Mouse (Mus musculus) macrophage (primary cell): ENCODE data around the gene Supt5. TPM values are rescaled to one million over a fixed set of nuclear protein-coding genes. Genes with fewer than 3 reads are reported as not detected.
A peak's percentile ranks its signal among the peaks of the same experiment; 100 is the strongest.

Experiments used
- H3K27ac ChIP-seq: fragments of 350-480 bp; formaldehyde crosslinking; 2 replicates; pipeline ENCODE4 v1.9.0; 2021
- H3K36me3 ChIP-seq: fragments of 350-480 bp; formaldehyde crosslinking; 2 replicates; pipeline ENCODE4 v1.9.0; 2021; ENCODE audit errors: inconsistent target
- H3K4me3 ChIP-seq: fragments of 350-480 bp; formaldehyde crosslinking; 2 replicates; pipeline ENCODE4 v1.9.0; 2021; ENCODE audit errors: inconsistent target
- H3K79me2 ChIP-seq: fragments of 350-480 bp; formaldehyde crosslinking; 2 replicates; pipeline ENCODE4 v1.9.0; 2021; ENCODE audit errors: inconsistent target
- WGBS: methylation state at CpG from one replicate; pipeline ENCODE4 v1.1.7; 2026; ENCODE audit warnings: inconsistent platforms; ENCODE audit not compliant: missing documents; 5-methylcytosine and 5-hydroxymethylcytosine counted together
- polyA plus RNA-seq: library from polyadenylated mRNA; stranded (reverse); fragments of 250-400 nt; gene quantifications from 3 replicates; pipeline ENCODE4 v1.2.4, GENCODE M21; 2018; ENCODE audit warnings: inconsistent platforms

Gene Supt5
- polyA plus RNA-seq, 1 experiment from 2014 or later = 112 TPM

DNA sequence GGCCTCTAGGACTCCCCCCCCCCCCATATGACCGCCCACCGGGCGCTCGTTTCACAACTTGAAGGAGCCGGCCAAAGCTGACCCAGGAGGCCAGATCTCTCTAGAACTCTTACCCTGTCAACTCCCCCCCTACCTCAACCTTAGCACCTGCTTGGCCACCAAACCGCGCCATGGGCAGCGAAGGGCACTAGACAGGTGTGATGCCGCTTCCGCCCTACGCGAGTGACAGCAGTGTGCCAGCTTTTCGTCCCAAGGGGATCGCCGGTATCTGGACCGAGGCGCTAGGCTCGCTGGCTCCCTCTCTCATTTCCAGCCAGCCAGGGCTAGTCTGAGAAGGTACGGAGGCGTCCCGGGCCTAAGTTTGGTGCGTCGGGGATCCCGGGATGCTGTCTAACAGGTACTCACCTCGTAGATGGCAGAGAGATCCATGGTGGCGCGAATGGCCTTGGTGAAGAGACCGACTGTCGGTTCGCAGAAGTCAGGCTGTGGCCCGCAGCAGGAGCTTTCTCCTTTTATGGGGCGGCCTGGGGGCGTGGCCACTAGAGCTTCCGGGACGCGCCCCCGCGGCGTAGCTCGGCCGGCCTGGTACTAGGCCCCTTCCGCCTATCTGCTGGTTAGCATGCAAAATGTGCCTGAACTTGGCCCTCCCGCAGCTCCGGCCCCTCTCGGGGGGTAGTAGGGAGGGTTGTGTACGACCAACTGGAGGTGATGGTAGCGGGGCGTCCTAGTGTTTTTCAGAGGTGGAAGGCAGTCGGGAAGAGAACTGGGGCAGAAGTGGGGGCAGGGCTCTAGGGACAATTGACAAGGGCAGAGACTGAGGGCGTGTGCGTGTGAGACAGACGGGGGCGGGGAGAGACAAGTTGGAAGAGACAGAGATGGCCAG lies 40.5 kb upstream of the Supt5 start:
- Histone ChIP-seq H3K4me3 (peak overlapping the region; percentile 96), H3K79me2 (peaks cover 40% of the 10 kb centered on the region), H3K36me3 (peaks cover 10% of the 10 kb centered on the region; the same call in 1 of the 2 replicates), H3K27ac (peak overlapping the region; percentile 100)
- WGBS = under 1% methylated on average over 47 of the region's 53 CpGs

- peaks cover 10% of the 10 kb centered on the region; the same call in 1 of the 2 replicates for H3K36me3 ChIP-seq
- H3K4me3 ChIP-seq = peak overlapping the region; percentile 96
- H3K79me2 ChIP-seq = peaks cover 40% of the 10 kb centered on the region
- 2% methylated on average over 32 of the region's 32 CpGs for WGBS
- peak overlapping the region; percentile 100 for H3K27ac ChIP-seq
Measured at GRCm38 (mm10) chr7:28378066-28378690, 39.6 kb upstream of the Supt5 start.

DNA sequence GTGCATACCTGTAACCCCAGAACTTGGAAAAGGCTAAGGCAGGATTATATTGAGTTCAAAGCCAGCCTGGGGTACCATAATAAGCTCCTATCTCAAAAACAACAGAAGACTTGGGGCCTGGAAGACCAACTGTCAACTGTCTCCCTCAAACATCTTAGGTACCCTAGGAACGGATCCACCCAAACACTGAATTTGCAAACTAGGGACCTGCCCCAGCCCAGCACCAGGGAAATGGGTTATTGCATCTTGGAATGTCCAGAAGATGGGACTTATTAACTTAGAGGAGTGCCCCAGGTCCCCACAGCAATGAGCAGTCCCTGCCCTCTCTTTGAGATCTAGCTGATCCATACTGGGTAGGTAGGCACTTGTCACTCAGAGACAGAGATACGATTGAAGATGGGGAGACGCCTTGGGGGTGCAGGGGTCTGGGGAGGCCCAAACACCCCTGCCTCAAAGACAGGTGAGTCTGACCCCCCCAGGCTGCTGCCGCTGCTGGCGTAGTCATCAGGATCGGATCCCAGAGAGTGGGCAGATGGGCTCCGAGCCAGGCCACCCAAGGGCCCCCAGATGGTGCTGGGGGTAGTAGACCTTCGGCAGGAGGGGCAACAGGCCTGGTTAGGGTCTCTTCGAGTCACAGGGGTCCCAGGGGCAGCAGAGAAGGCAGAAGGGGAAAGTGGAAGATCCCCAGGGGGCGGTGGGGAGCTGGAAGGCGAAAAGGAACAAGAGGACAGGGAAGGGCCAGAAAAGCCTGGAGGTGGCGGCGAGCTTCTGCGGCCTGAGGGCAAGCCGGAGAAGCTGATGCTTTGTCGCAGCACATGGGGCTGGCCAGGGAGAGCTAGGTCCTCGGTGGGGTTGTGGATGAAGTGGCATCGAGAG lies 38.9 kb upstream of the Supt5 start:
- Histone ChIP-seq H3K36me3 (peaks cover 10% of the 10 kb centered on the region; the same call in 1 of the 2 replicates), H3K79me2 (peaks cover 40% of the 10 kb centered on the region), H3K4me3 (peak overlapping the region; percentile 96), H3K27ac (peak overlapping the region; percentile 100)
- 20% methylated on average over 18 of the region's 18 CpGs for WGBS

DNA sequence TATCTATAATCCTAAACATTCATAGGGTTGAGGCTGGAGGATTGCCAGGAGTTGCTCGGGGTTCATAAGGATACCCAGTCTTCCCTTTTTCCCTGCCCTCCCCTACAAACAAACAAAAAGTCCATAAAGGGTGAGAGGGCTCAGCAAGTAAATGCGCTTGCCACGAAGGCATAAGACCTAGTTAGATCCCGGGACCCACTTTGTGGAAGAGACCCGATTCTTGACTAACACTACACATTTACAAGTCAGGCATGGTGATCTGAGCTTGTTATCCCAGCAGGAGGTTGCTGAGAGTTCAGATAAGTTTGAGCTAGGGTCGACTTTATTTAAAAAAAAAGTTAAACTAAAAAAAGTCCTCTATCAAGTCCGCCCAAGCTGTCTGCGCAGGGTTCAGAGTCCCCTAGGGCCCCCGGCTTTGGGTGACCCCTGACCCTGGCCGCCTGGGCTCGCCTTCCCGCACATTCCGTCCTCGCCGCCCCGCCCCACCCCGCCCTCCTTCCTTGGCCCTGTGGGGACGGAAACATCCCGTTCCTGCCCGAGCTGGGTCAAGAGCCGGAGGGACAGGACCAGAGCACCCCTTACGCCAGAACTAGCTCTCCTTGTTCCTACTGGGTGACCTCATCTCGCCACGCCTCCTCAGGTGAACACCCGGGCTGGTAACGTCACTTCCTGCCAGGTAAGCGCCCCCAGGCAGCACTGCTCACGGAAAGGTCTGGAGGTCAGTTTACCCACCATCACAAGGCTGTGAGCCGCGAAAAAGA lies 37.6 kb upstream of the Supt5 start:
- Histone ChIP-seq H3K36me3 (peaks cover 10% of the 10 kb centered on the region; the same call in 1 of the 2 replicates), H3K79me2 (peaks cover 40% of the 10 kb centered on the region), H3K4me3 (peak overlapping the region; percentile 96), H3K27ac (peak overlapping the region; percentile 100)
- 4% methylated on average over 29 of the region's 30 CpGs for WGBS

GRCm38 (mm10) chr7:28375176-28375921 lies 36.8 kb upstream of the Supt5 start:
- H3K27ac ChIP-seq = peak overlapping the region; percentile 100
- H3K79me2 ChIP-seq = peaks cover 37% of the 10 kb centered on the region
- peak overlapping the region; percentile 96 for H3K4me3 ChIP-seq
- peaks cover 10% of the 10 kb centered on the region; the same call in 1 of the 2 replicates for H3K36me3 ChIP-seq
- WGBS = under 1% methylated on average over 28 of the region's 36 CpGs

DNA sequence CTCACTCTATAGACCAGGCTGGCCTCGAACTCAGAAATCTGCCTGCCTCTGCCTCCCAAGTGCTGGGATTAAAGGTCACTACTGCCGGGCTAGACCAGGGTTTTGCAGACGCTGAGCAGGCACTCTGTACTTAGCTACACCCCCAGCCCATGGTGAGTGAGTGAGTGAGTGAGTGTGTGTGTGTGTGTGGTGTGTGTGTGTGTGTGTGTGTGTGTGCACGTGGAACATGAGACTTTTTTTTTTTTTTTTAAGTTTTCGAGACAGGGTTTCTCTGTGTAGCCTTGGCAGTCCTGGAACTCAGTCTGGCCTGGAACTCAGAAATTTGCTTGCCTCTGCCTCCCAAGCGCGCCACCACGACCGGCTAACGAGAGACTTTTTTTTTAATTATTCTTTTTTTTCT lies 36.1 kb upstream of the Supt5 start:
- 58% methylated on average over 8 of the region's 10 CpGs for WGBS
- peaks cover 10% of the 10 kb centered on the region; the same call in 1 of the 2 replicates for H3K36me3 ChIP-seq
- H3K27ac ChIP-seq = peak overlapping the region; percentile 100
- peak overlapping the region; percentile 38; the same call in 1 of the 2 replicates for H3K4me3 ChIP-seq
- peaks cover 30% of the 10 kb centered on the region for H3K79me2 ChIP-seq

DNA sequence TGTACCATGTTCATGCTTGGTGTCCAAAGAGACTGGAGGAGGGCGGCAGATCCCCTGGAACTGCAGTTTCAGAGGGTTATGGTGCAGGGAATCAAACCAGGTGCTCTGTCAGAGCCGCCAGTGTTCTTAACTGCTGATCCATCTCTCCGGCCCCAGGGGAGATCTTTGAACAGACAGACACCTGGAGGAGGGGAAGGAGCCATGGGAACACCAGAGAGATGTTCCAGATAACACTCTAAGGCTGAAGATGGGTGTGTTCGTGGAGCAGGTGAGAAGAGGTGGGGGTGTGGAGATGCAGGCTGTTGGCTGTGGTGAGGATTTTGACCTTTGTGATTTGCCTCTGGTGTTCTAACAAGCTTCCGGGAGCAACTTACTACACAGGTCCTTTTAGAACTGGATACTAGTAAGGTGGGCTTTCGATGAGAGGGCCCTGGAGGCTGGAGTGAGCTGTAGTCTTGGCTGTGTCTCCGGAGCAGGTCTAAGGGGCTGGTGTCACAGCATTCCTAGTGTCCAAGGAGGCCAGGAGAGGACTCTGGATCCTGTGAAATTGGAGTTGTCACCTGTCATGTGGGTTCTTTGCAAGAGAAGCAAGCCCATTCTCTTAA lies 35.4 kb upstream of the Supt5 start:
- WGBS = 84% methylated on average over 7 of the region's 7 CpGs
- H3K27ac ChIP-seq = peak overlapping the region; percentile 100
- H3K4me3 ChIP-seq = no peak overlapping the region
- peaks cover 27% of the 10 kb centered on the region for H3K79me2 ChIP-seq
- peaks cover 10% of the 10 kb centered on the region; the same call in 1 of the 2 replicates for H3K36me3 ChIP-seq

DNA sequence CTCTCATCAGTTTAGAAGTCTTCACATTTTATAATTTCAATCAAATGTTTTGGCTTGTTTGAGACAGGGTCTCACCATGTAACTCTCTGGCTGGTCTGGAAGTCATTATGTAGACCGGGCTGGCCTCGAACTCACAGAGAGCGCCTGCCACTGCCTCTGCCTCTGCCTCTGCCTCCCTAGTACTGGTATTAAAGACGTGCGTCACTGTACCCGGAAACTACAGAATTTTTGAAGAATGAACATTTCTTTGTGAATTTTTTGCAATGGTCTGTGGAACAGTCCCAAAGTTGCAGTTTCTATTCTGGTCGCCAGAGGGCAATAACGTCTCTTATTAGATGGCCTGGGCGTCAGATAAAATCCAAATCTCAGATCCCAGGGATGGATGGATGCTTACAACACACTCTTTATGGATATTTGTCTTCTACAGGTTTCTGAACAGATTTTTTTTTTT lies 34.6 kb upstream of the Supt5 start:
- peaks cover 10% of the 10 kb centered on the region; the same call in 1 of the 2 replicates for H3K36me3 ChIP-seq
- peak overlapping the region; percentile 73 for H3K27ac ChIP-seq
- peak overlapping the region; percentile 20 for H3K4me3 ChIP-seq
- WGBS = 0% methylated on average over 9 of the region's 9 CpGs
- peaks cover 18% of the 10 kb centered on the region for H3K79me2 ChIP-seq

- H3K36me3 ChIP-seq = peaks cover 5% of the 10 kb centered on the region; the same call in 1 of the 2 replicates
- H3K27ac ChIP-seq = peak within 1 kb of the TSS; percentile 73
- under 1% methylated on average over 66 of the region's 66 CpGs for WGBS
- peaks cover 11% of the 10 kb centered on the region for H3K79me2 ChIP-seq
- H3K4me3 ChIP-seq = peak within 1 kb of the TSS; percentile 52
Measured at GRCm38 (mm10) chr7:28372251-28373108, 33.9 kb upstream of the Supt5 start, which contains the start of gene Plekhg2. Plekhg2 (minus strand) TSS chr7:28372599.

DNA sequence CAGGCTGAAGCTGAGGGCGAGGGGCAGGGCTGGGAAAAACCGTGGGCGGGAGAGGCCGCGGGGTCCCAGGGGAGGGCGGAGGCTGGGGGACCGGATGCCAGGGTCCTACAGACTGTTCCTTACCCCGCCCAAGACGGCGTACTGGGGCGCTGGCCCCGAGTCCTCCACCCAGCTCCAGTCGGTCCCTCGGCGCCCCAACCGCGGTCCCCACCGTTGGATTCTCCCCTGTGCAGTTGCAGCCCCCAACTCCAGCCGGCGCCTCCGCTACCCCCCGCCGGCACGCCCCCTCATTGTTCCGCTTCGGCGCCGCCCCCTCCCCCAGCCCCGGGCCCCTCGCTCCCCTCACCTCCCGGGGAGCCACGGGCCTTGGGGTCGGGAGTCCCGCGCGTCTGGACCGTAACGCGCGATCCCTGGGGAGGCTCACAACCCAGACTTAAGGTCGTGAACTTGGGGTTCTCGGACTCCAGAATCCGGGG lies 33.0 kb upstream of the Supt5 start:
- WGBS = 2% methylated on average over 30 of the region's 43 CpGs
- 0 out of 2 replicates have a peak overlapping the region, but pooled peaks have one; percentile 28 for H3K27ac ChIP-seq
- H3K4me3 ChIP-seq = peak overlapping the region; percentile 52
- H3K36me3 ChIP-seq = no peaks in the 10 kb centered on the region
- peaks cover 2% of the 10 kb centered on the region for H3K79me2 ChIP-seq

GRCm38 (mm10) chr7:28370977-28371513 lies 32.5 kb upstream of the Supt5 start:
- no peaks in the 10 kb centered on the region for H3K36me3 ChIP-seq
- H3K79me2 ChIP-seq = no peaks in the 10 kb centered on the region
- no peak overlapping the region for H3K27ac ChIP-seq
- H3K4me3 ChIP-seq = 0 out of 2 replicates have a peak overlapping the region, but pooled peaks have one; percentile 2
- 41% methylated on average over 11 of the region's 11 CpGs for WGBS
